Mouse (Mus musculus) liver, embryonic 16.5 days (tissue): Measurements from ENCODE around the gene Polk. TPM values are rescaled to one million over a fixed set of nuclear protein-coding genes. Genes with fewer than 3 reads are reported as not detected.

Experiments used
- ATAC-seq: fragments of 200-750 bp; cut with Nextera tagmentation; 2 replicates; pipeline ENCODE4 v1.8.0; 2017; ENCODE audit warnings: low read depth, mild to moderate bottlenecking, moderate number of reproducible peaks, moderate library complexity
- H3K27ac ChIP-seq: fragments of 300-500 bp; sonication (generic); 2 replicates; pipeline ENCODE4 v1.5.1; 2014; ENCODE audit warnings: mild to moderate bottlenecking, low read length
- H3K27me3 ChIP-seq: fragments of 300-500 bp; sonication (generic); 2 replicates; pipeline ENCODE4 v1.6.1; 2014; ENCODE audit warnings: low read depth, low read length, mixed read lengths; ENCODE audit not compliant: control insufficient read depth, insufficient read depth
- H3K36me3 ChIP-seq: fragments of 300-500 bp; sonication (generic); 2 replicates; pipeline ENCODE4 v1.6.1; 2014; ENCODE audit warnings: mild to moderate bottlenecking; ENCODE audit not compliant: control insufficient read depth, insufficient read depth
- H3K4me1 ChIP-seq: fragments of 300-500 bp; sonication (generic); 2 replicates; pipeline ENCODE4 v1.6.1; 2014; ENCODE audit warnings: low read depth, low read length, mixed read lengths; ENCODE audit not compliant: control insufficient read depth
- H3K4me2 ChIP-seq: fragments of 300-500 bp; sonication (generic); 2 replicates; pipeline ENCODE4 v1.6.1; 2014; ENCODE audit warnings: low read depth, low read length, mixed read lengths
- H3K4me3 ChIP-seq: fragments of 300-500 bp; sonication (generic); 2 replicates; pipeline ENCODE4 v1.5.1; 2014; ENCODE audit warnings: low read depth, mild to moderate bottlenecking, low read length
- H3K9ac ChIP-seq: fragments of 300-500 bp; sonication (generic); 2 replicates; pipeline ENCODE4 v1.6.1; 2014; ENCODE audit warnings: low read depth, low read length
- H3K9me3 ChIP-seq: fragments of 300-500 bp; sonication (generic); replicated peaks from 2 replicates; pipeline ENCODE4 v1.6.1; 2016; ENCODE audit warnings: low read length; ENCODE audit not compliant: control insufficient read depth
- WGBS: fragments of 180-500 bp; shearing (Covaris S2); extraction: QIAGEN DNeasy Blood & Tissue Kit; methylation state at CpG from one replicate; pipeline ENCODE4 v1.1.7; 2014; ENCODE audit not compliant: insufficient replicate concordance; 5-methylcytosine and 5-hydroxymethylcytosine counted together
- polyA plus RNA-seq: library from polyadenylated mRNA; unstranded; fragments of >200 nt; fragmentation: Nextera tagmentation; extraction: Ambion mirVana; gene quantifications from 2 replicates; pipeline ENCODE4 v1.2.1, GENCODE M21; 2015

Gene Polk
- polyA plus RNA-seq, 1 experiment from 2014 or later = 3.8 TPM

DNA sequence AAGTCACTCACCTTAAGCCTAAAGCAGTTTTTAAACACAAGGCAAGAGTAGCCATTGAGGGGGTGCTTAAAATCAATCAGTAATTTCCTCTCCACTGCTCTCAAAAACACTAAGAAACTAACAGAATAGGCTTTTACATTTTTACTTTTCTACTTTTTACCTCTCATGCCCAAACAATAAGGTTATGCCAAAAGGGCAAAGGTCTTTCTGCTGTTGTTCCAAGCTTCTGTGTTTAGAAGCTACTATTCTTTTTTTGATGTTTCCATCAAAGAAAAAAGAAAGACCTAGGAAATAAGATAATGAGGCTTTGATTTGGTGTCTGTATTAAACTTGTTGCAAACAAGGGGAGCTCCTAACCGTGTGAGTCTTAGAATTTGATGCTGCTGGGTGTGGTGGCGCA lies 42.5 kb downstream of the Polk start:
- Histone ChIP-seq H3K9me3 (no peaks in the 10 kb centered on the region), H3K27me3 (no peaks in the 10 kb centered on the region), H3K4me3 (no peak overlapping the region), H3K36me3 (no peaks in the 10 kb centered on the region; the same call in 1 of the 2 replicates), H3K9ac (no peak overlapping the region), H3K4me1 (no peaks in the 10 kb centered on the region), H3K27ac (no peak overlapping the region), H3K4me2 (no peak overlapping the region)
- ATAC-seq = no peak
- WGBS = 69% methylated on average over 2 of the region's 2 CpGs

DNA sequence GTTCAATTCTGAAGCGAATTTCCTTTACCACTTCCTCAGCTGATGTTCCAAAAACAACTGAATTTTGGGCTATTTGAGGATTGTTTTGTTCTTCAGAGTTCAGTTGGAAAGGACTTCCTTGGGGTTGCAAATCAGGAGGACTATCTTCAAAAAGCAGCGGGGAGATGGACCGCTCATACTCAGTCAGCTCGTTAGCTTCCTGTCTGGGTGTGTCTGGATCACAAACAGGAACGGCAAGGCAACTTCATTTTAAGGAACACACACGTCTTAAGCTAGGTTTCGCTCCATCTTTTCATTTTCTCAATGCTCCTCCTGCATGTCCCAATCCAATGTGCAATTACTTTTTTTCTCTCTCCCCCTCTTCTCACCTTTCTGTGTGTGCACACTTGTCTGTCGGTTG lies 45.7 kb downstream of the Polk start:
- no peaks in the 10 kb centered on the region for H3K27me3 ChIP-seq
- H3K36me3 ChIP-seq = no peaks in the 10 kb centered on the region; the same call in 1 of the 2 replicates
- no peaks in the 10 kb centered on the region for H3K9me3 ChIP-seq
- no peak overlapping the region for H3K27ac ChIP-seq
- H3K4me2 ChIP-seq = no peak overlapping the region
- no peak overlapping the region for H3K4me3 ChIP-seq
- ATAC-seq = no peak
- H3K9ac ChIP-seq = no peak overlapping the region
- no peaks in the 10 kb centered on the region for H3K4me1 ChIP-seq
- 35% methylated on average over 8 of the region's 8 CpGs for WGBS

DNA sequence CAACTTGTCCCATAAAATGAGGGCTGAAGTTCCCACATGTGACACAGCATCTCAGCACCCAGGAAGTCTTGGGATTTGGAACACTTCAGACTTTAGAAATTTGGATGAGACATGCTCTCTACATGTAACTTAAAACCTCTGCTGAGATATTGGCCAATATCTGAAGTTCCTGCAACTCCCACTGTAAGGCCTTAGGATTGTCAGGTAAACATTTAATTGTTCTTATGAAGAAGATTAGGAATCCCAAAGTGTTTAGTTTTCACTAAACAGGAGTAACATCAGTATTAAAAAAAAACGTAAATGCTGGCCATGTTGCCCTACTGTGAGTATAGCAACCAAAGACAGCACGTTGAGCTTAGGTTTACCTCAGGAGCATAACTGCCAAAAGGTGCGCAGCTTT lies 51.9 kb downstream of the Polk start, which contains the start of gene Gm17622:
Gene Gm17622, plus strand, starts transcription at position 301 of the 400 bp plus-strand sequence.
- Histone ChIP-seq H3K9ac (no peak within 1 kb of the TSS), H3K9me3 (no peaks in the 10 kb centered on the region), H3K4me1 (no peaks in the 10 kb centered on the region), H3K27me3 (no peaks in the 10 kb centered on the region), H3K4me3 (no peak within 1 kb of the TSS), H3K36me3 (peaks cover 10% of the 10 kb centered on the region), H3K4me2 (no peak within 1 kb of the TSS), H3K27ac (no peak within 1 kb of the TSS)
- WGBS = 77% methylated on average over 3 of the region's 3 CpGs
- ATAC-seq = no peak

DNA sequence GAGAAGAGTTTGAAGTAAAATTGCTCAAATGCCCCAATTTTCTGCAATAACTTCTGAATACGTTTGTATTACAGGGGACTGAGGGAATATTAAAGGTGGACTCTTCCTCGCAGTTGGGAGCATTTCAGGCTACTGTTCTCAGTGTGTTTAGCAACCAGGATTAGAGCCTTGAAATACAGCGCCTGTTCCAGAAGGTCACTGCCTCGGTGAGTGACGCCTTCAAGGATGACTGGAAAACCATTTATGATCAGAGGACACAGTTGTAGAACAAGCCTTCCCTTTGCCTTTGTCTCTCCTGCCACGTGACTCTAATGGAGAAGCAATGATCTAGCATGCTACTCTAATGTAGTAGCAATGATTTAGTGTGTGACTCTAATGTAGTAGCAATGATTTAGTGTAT lies 54.4 kb downstream of the Polk start:
- WGBS = 76% methylated on average over 6 of the region's 6 CpGs
- H3K27ac ChIP-seq = no peak overlapping the region

DNA sequence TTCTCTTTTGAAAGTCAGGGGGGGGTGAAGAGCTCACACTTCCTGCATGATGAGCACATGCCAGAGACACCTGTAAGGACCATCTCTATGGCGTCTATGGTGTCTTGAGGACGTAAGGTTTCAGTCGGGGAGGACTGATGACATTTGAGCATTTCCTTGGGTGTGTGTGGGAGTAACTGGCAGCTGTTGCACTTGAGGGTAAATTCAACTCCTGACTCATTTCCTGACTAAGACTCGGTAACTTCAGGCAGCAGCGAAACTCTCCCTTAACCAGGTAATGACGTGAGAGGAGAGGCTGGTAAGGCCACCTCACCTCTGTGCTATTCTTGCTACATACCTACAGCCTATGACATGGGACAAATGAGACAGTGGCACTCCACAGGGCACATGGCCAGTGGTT lies 55.1 kb downstream of the Polk start:
- WGBS = 70% methylated on average over 6 of the region's 6 CpGs
- Histone ChIP-seq H3K4me3 (no peak overlapping the region), H3K4me2 (no peak overlapping the region), H3K36me3 (peaks cover 10% of the 10 kb centered on the region), H3K27me3 (no peaks in the 10 kb centered on the region), H3K4me1 (no peaks in the 10 kb centered on the region), H3K27ac (no peak overlapping the region), H3K9me3 (no peaks in the 10 kb centered on the region), H3K9ac (no peak overlapping the region)
- ATAC-seq = no peak

More for the DNA sequence above, 54.4 kb downstream of the Polk start:
- Histone ChIP-seq H3K27me3 (no peaks in the 10 kb centered on the region), H3K4me3 (no peak overlapping the region), H3K9ac (no peak overlapping the region), H3K9me3 (no peaks in the 10 kb centered on the region), H3K4me1 (no peaks in the 10 kb centered on the region), H3K4me2 (no peak overlapping the region), H3K36me3 (peaks cover 10% of the 10 kb centered on the region)
- ATAC-seq = no peak

DNA sequence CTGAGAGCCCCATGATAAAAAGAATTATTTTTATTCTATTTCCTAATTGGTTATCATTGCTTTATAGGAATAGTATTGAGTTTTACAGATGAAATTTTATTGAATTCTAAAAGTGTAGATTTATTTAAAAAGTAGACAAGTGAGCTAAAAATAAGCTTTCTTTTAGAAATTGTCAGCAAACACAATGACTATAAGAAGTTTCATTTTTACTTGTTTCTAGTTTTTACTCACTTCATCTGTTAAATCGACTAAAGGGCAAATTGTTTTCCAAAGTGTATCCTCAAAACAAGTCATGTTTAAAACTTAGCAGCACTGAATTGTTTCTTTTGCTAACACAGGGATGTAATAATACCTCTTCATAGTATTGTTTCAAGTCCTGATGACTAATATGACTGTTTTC lies 63.4 kb downstream of the Polk start:
- Histone ChIP-seq H3K4me3 (no peak overlapping the region), H3K36me3 (no peaks in the 10 kb centered on the region), H3K9ac (no peak overlapping the region), H3K27me3 (no peaks in the 10 kb centered on the region), H3K27ac (no peak overlapping the region), H3K4me2 (no peak overlapping the region), H3K4me1 (no peaks in the 10 kb centered on the region), H3K9me3 (no peaks in the 10 kb centered on the region)
- WGBS = 76% methylated on average over 1 of the region's 1 CpGs
- no peak for ATAC-seq

DNA sequence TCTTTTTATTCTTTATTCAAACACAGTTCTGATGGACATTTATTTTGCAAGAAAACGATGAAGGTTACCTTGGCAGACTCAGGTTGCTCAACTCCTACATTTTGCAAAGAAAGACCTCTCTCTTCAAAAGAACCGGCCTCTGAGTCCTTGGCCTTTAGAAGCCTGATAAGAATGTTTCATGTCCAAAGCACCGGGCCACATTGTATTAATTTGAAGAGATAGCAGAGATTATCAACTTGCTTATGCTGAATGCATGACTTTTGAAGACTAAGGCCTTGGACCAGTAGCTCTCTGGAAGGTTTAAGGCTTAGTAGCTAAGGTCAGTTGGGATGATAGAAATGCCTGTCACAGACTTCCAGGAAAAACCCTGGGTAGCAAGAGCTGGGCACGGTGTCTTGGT lies 65.2 kb downstream of the Polk start:
- Histone ChIP-seq H3K4me3 (no peak overlapping the region), H3K9me3 (no peaks in the 10 kb centered on the region), H3K9ac (no peak overlapping the region), H3K4me2 (no peak overlapping the region), H3K36me3 (no peaks in the 10 kb centered on the region), H3K4me1 (no peaks in the 10 kb centered on the region), H3K27ac (no peak overlapping the region), H3K27me3 (no peaks in the 10 kb centered on the region)
- WGBS = 63% methylated on average over 4 of the region's 4 CpGs
- ATAC-seq = no peak

DNA sequence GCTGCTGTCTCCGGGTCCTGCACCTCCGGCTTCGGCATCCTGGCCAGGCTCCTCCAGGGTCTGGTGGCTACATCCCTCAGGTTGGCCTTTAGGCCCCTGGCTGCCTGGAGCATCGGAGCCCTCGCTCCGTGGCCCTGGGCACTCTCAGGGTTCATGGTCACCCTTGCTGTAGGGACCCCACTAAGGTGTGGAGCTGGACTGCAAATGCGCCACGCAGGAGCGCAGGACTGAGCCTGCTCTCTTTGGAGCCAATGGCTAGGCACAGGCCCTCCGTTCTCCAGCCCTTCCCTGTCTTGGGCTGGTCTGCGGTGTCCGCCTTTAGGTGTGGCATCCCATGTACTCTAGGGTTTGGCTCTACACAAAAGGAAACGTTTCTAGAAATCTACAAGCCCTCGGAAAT lies 71.4 kb downstream of the Polk start, which contains the start of gene Ankdd1b:
Gene Ankdd1b, minus strand, starts transcription at position 242 of the 400 bp plus-strand sequence.
- Histone ChIP-seq H3K27me3 (no peaks in the 10 kb centered on the region), H3K4me3 (no peak within 1 kb of the TSS), H3K4me2 (no peak within 1 kb of the TSS), H3K27ac (no peak within 1 kb of the TSS), H3K9ac (no peak within 1 kb of the TSS), H3K36me3 (no peaks in the 10 kb centered on the region), H3K4me1 (no peaks in the 10 kb centered on the region), H3K9me3 (no peaks in the 10 kb centered on the region)
- 77% methylated on average over 14 of the region's 14 CpGs for WGBS
- ATAC-seq = no peak

DNA sequence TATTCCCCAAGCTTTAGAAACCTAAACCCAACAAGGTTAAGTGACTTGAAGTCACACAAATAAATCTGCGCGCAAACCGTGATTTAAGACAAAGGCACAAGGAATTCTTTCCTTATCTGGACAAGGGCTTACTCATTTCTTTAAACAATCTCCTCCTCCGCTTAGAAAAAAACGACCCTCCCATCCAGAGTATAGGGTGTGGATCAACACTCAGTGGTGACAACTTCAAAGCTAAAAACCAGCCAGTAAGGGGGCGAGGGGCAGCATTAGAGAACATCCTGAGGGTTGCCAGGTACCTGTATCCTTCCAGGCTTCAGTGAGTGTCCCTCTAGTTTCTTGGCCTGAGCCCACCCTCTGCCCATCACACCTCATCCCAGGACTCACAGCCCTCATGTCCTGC lies 71.8 kb downstream of the Polk start:
- ATAC-seq = no peak
- Histone ChIP-seq H3K27ac (no peak overlapping the region), H3K4me1 (no peaks in the 10 kb centered on the region), H3K27me3 (no peaks in the 10 kb centered on the region), H3K4me2 (no peak overlapping the region), H3K9me3 (no peaks in the 10 kb centered on the region), H3K4me3 (no peak overlapping the region), H3K9ac (no peak overlapping the region), H3K36me3 (no peaks in the 10 kb centered on the region)
- WGBS = 65% methylated on average over 6 of the region's 6 CpGs
